Mouse (Mus musculus) embryonic fibroblast, embryonic 13.5 days (primary cell): ENCODE results near the gene Tcp11l2.

ENCODE experiments used
- CTCF ChIP-seq: IDR thresholded peaks from 2 replicates; pipeline ENCODE4 v1.5.1; 2011; ENCODE audit warnings: mild to moderate bottlenecking, control low read depth, low read length, moderate library complexity, borderline replicate concordance; ENCODE audit not compliant: insufficient read depth
- POLR2A ChIP-seq: IDR thresholded peaks from 2 replicates; pipeline ENCODE4 v1.6.1; 2011; ENCODE audit warnings: low read depth, mild to moderate bottlenecking, control low read depth, low read length, moderate library complexity

- TF ChIP-seq POLR2A (no peak), CTCF (no peak)
Observed at GRCm38 (mm10) chr10:84527631-84528030, 48.8 kb upstream of the Tcp11l2 start.
